Mouse (Mus musculus) ES-Bruce4 (cell line): ENCODE data around the gene Syngr1.

Experiments used
- CTCF ChIP-seq: IDR thresholded peaks from one replicate; pipeline ENCODE4 v1.8.1; 2011; ENCODE audit warnings: low read depth, low read length
- POLR2A ChIP-seq: IDR thresholded peaks from one replicate; pipeline ENCODE4 v1.8.1; 2011; ENCODE audit warnings: low read length; ENCODE audit not compliant: insufficient read depth

- TF ChIP-seq CTCF = no peak
- TF ChIP-seq POLR2A = no peak
Observed at GRCm38 (mm10) chr15:80042152-80042551, 49.0 kb upstream of the Syngr1 start.
